Mouse (Mus musculus): ENCODE measurements around the gene Jam2. TPM values are rescaled to one million over a fixed set of nuclear protein-coding genes. Genes with fewer than 3 reads are reported as not detected.

The Jam2 gene
- polyA plus RNA-seq, 1 experiment from 2014 or later, result 1.7 TPM

DNA sequence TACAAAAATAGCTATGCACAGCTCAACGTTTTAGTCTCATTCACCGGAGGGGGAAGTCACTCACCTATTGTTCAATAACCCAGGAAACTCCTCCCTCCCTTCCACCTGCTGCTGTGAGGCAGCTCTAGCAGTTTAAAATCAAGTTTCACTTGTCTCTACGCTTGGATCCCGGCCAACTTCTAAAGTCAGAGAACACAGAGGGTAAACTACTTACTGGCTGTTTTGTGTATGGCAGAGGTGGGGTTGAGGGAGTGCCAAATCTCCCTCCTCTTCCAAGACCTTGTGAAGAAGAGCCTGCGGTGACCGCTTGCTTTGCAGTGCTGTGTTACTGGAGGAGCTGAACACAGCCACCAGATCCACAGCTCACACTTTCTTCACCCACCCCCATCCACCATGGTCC is 51.1 kb downstream of the Jam2 start:
- H3K36me3 ChIP-seq (ENCODE audit: control insufficient read depth, insufficient read depth, low read length), result peaks cover 33% of the 10 kb centered on the region
- H3K27me3 ChIP-seq (replicated peaks; ENCODE audit: control insufficient read depth, insufficient read depth, low read length), result no peaks in the 10 kb centered on the region
- no peak for DNase-seq (ENCODE audit: low spot score)

GRCm38 (mm10) chr16:84831696-84832095 is 57.8 kb downstream of the Jam2 start:
- peaks cover 5% of the 10 kb centered on the region for H3K4me1 ChIP-seq (replicated peaks; ENCODE audit: control insufficient read depth, insufficient read depth, low read length)
- H3K27me3 ChIP-seq (replicated peaks; ENCODE audit: control insufficient read depth, insufficient read depth, low read length), result no peaks in the 10 kb centered on the region
- H3K4me3 ChIP-seq (ENCODE audit: low read depth, low read length), result no peak overlapping the region
- DNase-seq (ENCODE audit: low spot score) (no peak), ATAC-seq (replicated peaks; ENCODE audit: low FRiP score) (no peak)
- no peak overlapping the region for H3K27ac ChIP-seq (ENCODE audit: low read depth, low read length)
- no peaks in the 10 kb centered on the region for H3K9me3 ChIP-seq (ENCODE audit: control insufficient read depth, low read length)
- no peak overlapping the region for H3K4me2 ChIP-seq
- H3K36me3 ChIP-seq (ENCODE audit: control insufficient read depth, insufficient read depth, low read length), result peaks cover 29% of the 10 kb centered on the region
- WGBS, result 91% methylated on average over 5 of the region's 5 CpGs
- H3K9ac ChIP-seq (ENCODE audit: low read depth, low read length), result no peak overlapping the region

More for the DNA sequence above, 51.1 kb downstream of the Jam2 start:
- Histone ChIP-seq H3K4me2 (no peak overlapping the region), H3K4me3 (ENCODE audit: low read depth, low read length) (no peak overlapping the region), H3K9me3 (ENCODE audit: control insufficient read depth, low read length) (no peaks in the 10 kb centered on the region), H3K9ac (ENCODE audit: low read depth, low read length) (no peak overlapping the region), H3K27ac (ENCODE audit: low read depth, low read length) (no peak overlapping the region), H3K4me1 (replicated peaks; ENCODE audit: control insufficient read depth, insufficient read depth, low read length) (no peaks in the 10 kb centered on the region)
- ATAC-seq (replicated peaks; ENCODE audit: low FRiP score), result no peak
- 87% methylated on average over 6 of the region's 6 CpGs for WGBS

- Histone ChIP-seq H3K4me1 (replicated peaks; ENCODE audit: control insufficient read depth, insufficient read depth, low read length) (peaks cover 7% of the 10 kb centered on the region), H3K9ac (ENCODE audit: low read depth, low read length) (no peak overlapping the region), H3K27me3 (replicated peaks; ENCODE audit: control insufficient read depth, insufficient read depth, low read length) (no peaks in the 10 kb centered on the region), H3K36me3 (ENCODE audit: control insufficient read depth, insufficient read depth, low read length) (peaks cover 26% of the 10 kb centered on the region), H3K4me3 (ENCODE audit: low read depth, low read length) (0 out of 2 replicates have a peak overlapping the region, but pooled peaks have one; percentile 92), H3K4me2 (no peak overlapping the region; the same call in 1 of the 2 replicates), H3K9me3 (ENCODE audit: control insufficient read depth, low read length) (no peaks in the 10 kb centered on the region), H3K27ac (ENCODE audit: low read depth, low read length) (no peak overlapping the region)
- no peak for DNase-seq (ENCODE audit: low spot score)
- no peak for ATAC-seq (replicated peaks; ENCODE audit: low FRiP score)
- 94% methylated on average over 5 of the region's 5 CpGs for WGBS
Measured at GRCm38 (mm10) chr16:84832736-84833135, 58.8 kb downstream of the Jam2 start.

- no peak for ATAC-seq (replicated peaks; ENCODE audit: low FRiP score)
- peak overlapping the region; percentile 74 for H3K4me2 ChIP-seq
- H3K4me1 ChIP-seq (replicated peaks; ENCODE audit: control insufficient read depth, insufficient read depth, low read length), result peaks cover 7% of the 10 kb centered on the region
- peak overlapping the region; percentile 92 for H3K4me3 ChIP-seq (ENCODE audit: low read depth, low read length)
- H3K9ac ChIP-seq (ENCODE audit: low read depth, low read length), result peak overlapping the region; percentile 97
- H3K27me3 ChIP-seq (replicated peaks; ENCODE audit: control insufficient read depth, insufficient read depth, low read length), result no peaks in the 10 kb centered on the region
- DNase-seq (ENCODE audit: low spot score), result peak; percentile 31
- no peaks in the 10 kb centered on the region for H3K9me3 ChIP-seq (ENCODE audit: control insufficient read depth, low read length)
- peaks cover 19% of the 10 kb centered on the region for H3K36me3 ChIP-seq (ENCODE audit: control insufficient read depth, insufficient read depth, low read length)
- under 1% methylated on average over 22 of the region's 22 CpGs for WGBS
- H3K27ac ChIP-seq (ENCODE audit: low read depth, low read length), result peak overlapping the region; percentile 98
Measured at GRCm38 (mm10) chr16:84834344-84834743, 60.4 kb downstream of the Jam2 start.

- peak within 1 kb of the TSS; percentile 74 for H3K4me2 ChIP-seq
- H3K4me3 ChIP-seq (ENCODE audit: low read depth, low read length), result peak within 1 kb of the TSS; percentile 92
- peaks cover 14% of the 10 kb centered on the region for H3K36me3 ChIP-seq (ENCODE audit: control insufficient read depth, insufficient read depth, low read length)
- peak; percentile 95 for ATAC-seq (replicated peaks; ENCODE audit: low FRiP score)
- peak within 1 kb of the TSS; percentile 98 for H3K27ac ChIP-seq (ENCODE audit: low read depth, low read length)
- H3K27me3 ChIP-seq (replicated peaks; ENCODE audit: control insufficient read depth, insufficient read depth, low read length), result no peaks in the 10 kb centered on the region
- H3K9me3 ChIP-seq (ENCODE audit: control insufficient read depth, low read length), result no peaks in the 10 kb centered on the region
- H3K4me1 ChIP-seq (replicated peaks; ENCODE audit: control insufficient read depth, insufficient read depth, low read length), result peaks cover 7% of the 10 kb centered on the region
- peak; percentile 89 for DNase-seq (ENCODE audit: low spot score)
- peak within 1 kb of the TSS; percentile 97 for H3K9ac ChIP-seq (ENCODE audit: low read depth, low read length)
- under 1% methylated on average over 52 of the region's 52 CpGs for WGBS
Measured at GRCm38 (mm10) chr16:84834745-84835440, 61.0 kb downstream of the Jam2 start, which contains the start of gene Gabpa. Gabpa (plus strand) TSS chr16:84834925.

- peak within 1 kb of the TSS; percentile 97 for H3K9ac ChIP-seq (ENCODE audit: low read depth, low read length)
- no peaks in the 10 kb centered on the region for H3K27me3 ChIP-seq (replicated peaks; ENCODE audit: control insufficient read depth, insufficient read depth, low read length)
- H3K27ac ChIP-seq (ENCODE audit: low read depth, low read length), result peak within 1 kb of the TSS; percentile 98
- peak within 1 kb of the TSS; percentile 74 for H3K4me2 ChIP-seq
- no peak for DNase-seq (ENCODE audit: low spot score)
- peak within 1 kb of the TSS; percentile 92 for H3K4me3 ChIP-seq (ENCODE audit: low read depth, low read length)
- H3K4me1 ChIP-seq (replicated peaks; ENCODE audit: control insufficient read depth, insufficient read depth, low read length), result peaks cover 7% of the 10 kb centered on the region
- peaks cover 11% of the 10 kb centered on the region for H3K36me3 ChIP-seq (ENCODE audit: control insufficient read depth, insufficient read depth, low read length)
- under 1% methylated on average over 52 of the region's 57 CpGs for WGBS
- peak; percentile 54 for ATAC-seq (replicated peaks; ENCODE audit: low FRiP score)
- no peaks in the 10 kb centered on the region for H3K9me3 ChIP-seq (ENCODE audit: control insufficient read depth, low read length)
Measured at GRCm38 (mm10) chr16:84835441-84835822, 61.5 kb downstream of the Jam2 start, which contains the start of gene Atp5j. Atp5j (minus strand) TSS chr16:84835625.

GRCm38 (mm10) chr16:84835823-84836743 is 62.2 kb downstream of the Jam2 start:
- ATAC-seq (replicated peaks; ENCODE audit: low FRiP score) (peak; percentile 11), DNase-seq (ENCODE audit: low spot score) (peak; percentile 57)
- H3K4me1 ChIP-seq (replicated peaks; ENCODE audit: control insufficient read depth, insufficient read depth, low read length), result peaks cover 7% of the 10 kb centered on the region
- H3K4me2 ChIP-seq, result peak overlapping the region; percentile 74
- peak overlapping the region; percentile 98 for H3K27ac ChIP-seq (ENCODE audit: low read depth, low read length)
- peaks cover 11% of the 10 kb centered on the region for H3K36me3 ChIP-seq (ENCODE audit: control insufficient read depth, insufficient read depth, low read length)
- H3K27me3 ChIP-seq (replicated peaks; ENCODE audit: control insufficient read depth, insufficient read depth, low read length), result no peaks in the 10 kb centered on the region
- H3K4me3 ChIP-seq (ENCODE audit: low read depth, low read length), result peak overlapping the region; percentile 92
- H3K9me3 ChIP-seq (ENCODE audit: control insufficient read depth, low read length), result no peaks in the 10 kb centered on the region
- WGBS, result 5% methylated on average over 29 of the region's 29 CpGs
- H3K9ac ChIP-seq (ENCODE audit: low read depth, low read length), result peak overlapping the region; percentile 97

- WGBS, result 87% methylated on average over 2 of the region's 2 CpGs
- Histone ChIP-seq H3K27me3 (replicated peaks; ENCODE audit: control insufficient read depth, insufficient read depth, low read length) (no peaks in the 10 kb centered on the region), H3K9me3 (ENCODE audit: control insufficient read depth, low read length) (no peaks in the 10 kb centered on the region), H3K4me2 (no peak overlapping the region), H3K36me3 (ENCODE audit: control insufficient read depth, insufficient read depth, low read length) (peaks cover 3% of the 10 kb centered on the region), H3K4me1 (replicated peaks; ENCODE audit: control insufficient read depth, insufficient read depth, low read length) (peaks cover 7% of the 10 kb centered on the region), H3K27ac (ENCODE audit: low read depth, low read length) (no peak overlapping the region), H3K4me3 (ENCODE audit: low read depth, low read length) (no peak overlapping the region), H3K9ac (ENCODE audit: low read depth, low read length) (no peak overlapping the region)
- DNase-seq (ENCODE audit: low spot score) (no peak), ATAC-seq (replicated peaks; ENCODE audit: low FRiP score) (no peak)
Measured at GRCm38 (mm10) chr16:84838576-84838975, 64.7 kb downstream of the Jam2 start.
